Mouse (Mus musculus) small intestine, adult 2 months (tissue): ENCODE measurements around the gene Gls2.

Source experiments
- CTCF ChIP-seq: fragments of 200-500 bp; IDR thresholded peaks from 2 replicates; pipeline ENCODE4 v1.5.1; 2012; ENCODE audit warnings: low read depth, mild to moderate bottlenecking, control low read depth, inconsistent platforms, low read length, moderate library complexity, mixed read lengths; ENCODE audit not compliant: insufficient replicate concordance, insufficient read length; ENCODE audit errors: extremely low read depth
- POLR2A ChIP-seq: fragments of 200-500 bp; IDR thresholded peaks from 2 replicates; pipeline ENCODE4 v1.6.1; 2012; ENCODE audit warnings: low read depth, mild to moderate bottlenecking, control low read depth, inconsistent platforms, low read length, moderate library complexity

- TF ChIP-seq CTCF, result no peak
- TF ChIP-seq POLR2A, result no peak
Measured at GRCm38 (mm10) chr10:128256328-128256727, 62.1 kb downstream of the Gls2 start.
